In genomic region chr15:99252381-99253174, GRCm38 (mm10) we compare ENCODE assay signal across 8 mouse cellular contexts. TPM values are rescaled to one million over a fixed set of nuclear protein-coding genes. Genes with fewer than 3 reads are reported as not detected.
DNase-seq lines count a peak whose midpoint lies in the region; ATAC-seq and TF ChIP-seq lines count a peak whose summit lies in the region.

No protein-coding gene starts in this region.

- no peak for TF ChIP-seq CTCF in CH12.LX (conservative IDR thresholded peaks at IDR 0.05 in 1 of 2, IDR thresholded peaks at IDR 0.05 in 1 of 2; ENCODE audit: low read depth in 2 of 2, low read length in 2 of 2)

- H3K4me2 ChIP-seq in heart, embryonic 16.5 days (ENCODE audit: low read depth, low read length) = peak overlapping the region; percentile 93
- peak overlapping the region; percentile 90 for H3K4me2 ChIP-seq in CH12.LX (ENCODE audit: insufficient read depth, low read depth, poor library complexity, severe bottlenecking)
- peak overlapping the region; percentile 73 for H3K4me2 ChIP-seq in hindbrain, embryonic 16.5 days (ENCODE audit: low read length)

- in situ Hi-C loops in CH12.LX (cut with MboI; ENCODE audit: low pct_ligation_motif_present, low pct_unique_long_range_greater_than_20kb, low sequenced_read_pairs) = no loop called here

- TF ChIP-seq EP300 in CH12.LX (IDR thresholded peaks at IDR 0.05; ENCODE audit: low read length) = no peak

- H3K4me1 ChIP-seq in heart, embryonic 16.5 days (ENCODE audit: control insufficient read depth, insufficient read depth, low read length) = peaks cover 44% of the 10 kb centered on the region
- H3K4me1 ChIP-seq in CH12.LX (ENCODE audit: control insufficient read depth in 1 of 2, insufficient read depth in 2 of 2) = peaks cover 8 to 39% of the 10 kb centered on the region in 2 experiments
- H3K4me1 ChIP-seq in hindbrain, embryonic 16.5 days (ENCODE audit: control insufficient read depth, insufficient read depth, low read depth, low read length) = peaks cover 7% of the 10 kb centered on the region

- DNase-seq in heart, adult 8-10 months (ENCODE audit: low spot score) = no peak
- DNase-seq in CH12.LX (ENCODE audit: extremely low read depth) = peak; percentile 46
- peak; percentile 77 for DNase-seq in embryo, embryonic 11 days
- DNase-seq in right cerebral cortex, postnatal 4 days = no peak

- peak; percentile 39 for ATAC-seq in heart, embryonic 16.5 days (replicated peaks; ENCODE audit: extremely low read depth, insufficient read depth, low FRiP score)
- peak; percentile 66 for ATAC-seq in hindbrain, embryonic 16.5 days
- peak; percentile 7; the same call in 1 of the 2 replicates for ATAC-seq in megakaryocyte progenitor cell, adult 5-6 weeks (replicated peaks; ENCODE audit: poor library complexity)
- no peak for ATAC-seq in cerebellum, adult (ENCODE audit: insufficient number of reproducible peaks, low FRiP score, low TSS enrichment)

- TF ChIP-seq RAD21 in CH12.LX (IDR thresholded peaks at IDR 0.05; ENCODE audit: low read depth, low read length) = no peak

- H3K79me2 ChIP-seq in CH12.LX (replicated peaks; ENCODE audit: control insufficient read depth, extremely low read depth, insufficient read depth, poor library complexity, severe bottlenecking) = peaks cover 2% of the 10 kb centered on the region; the same call in 1 of the 2 replicates

- H3K27me3 ChIP-seq in heart, embryonic 16.5 days (ENCODE audit: control insufficient read depth, insufficient read depth, low read length) = no peaks in the 10 kb centered on the region
- H3K27me3 ChIP-seq in CH12.LX (replicated peaks) = no peaks in the 10 kb centered on the region
- no peaks in the 10 kb centered on the region for H3K27me3 ChIP-seq in hindbrain, embryonic 16.5 days (replicated peaks; ENCODE audit: control insufficient read depth, insufficient read depth, low read length)

- H3K9me3 ChIP-seq in heart, embryonic 16.5 days (replicated peaks; ENCODE audit: control insufficient read depth, low read length) = no peaks in the 10 kb centered on the region
- H3K9me3 ChIP-seq in CH12.LX (replicated peaks; ENCODE audit: low read length) = no peaks in the 10 kb centered on the region
- no peaks in the 10 kb centered on the region for H3K9me3 ChIP-seq in hindbrain, embryonic 16.5 days (ENCODE audit: control insufficient read depth, low read length)

- TF ChIP-seq POLR2A in CH12.LX (IDR thresholded peaks at IDR 0.05; ENCODE audit: low read depth, low read length) = no peak; the same call in 1 of the 2 replicates

- WGBS in heart, embryonic 16.5 days = 4% methylated on average over 22 of the region's 22 CpGs
- 5% methylated on average over 22 of the region's 22 CpGs for WGBS in hindbrain, embryonic 16.5 days

- H3K27ac ChIP-seq in heart, embryonic 16.5 days (ENCODE audit: low read length) = peak overlapping the region; percentile 100
- H3K27ac ChIP-seq in CH12.LX (ENCODE audit: insufficient read depth, low read depth) = peak overlapping the region; percentile 37
- H3K27ac ChIP-seq in hindbrain, embryonic 16.5 days (ENCODE audit: low read depth, low read length) = peak overlapping the region; percentile 98

- peaks cover 2% of the 10 kb centered on the region; the same call in 1 of the 2 replicates for H3K36me3 ChIP-seq in heart, embryonic 16.5 days (ENCODE audit: control insufficient read depth, insufficient read depth)
- peaks cover 19 to 31% of the 10 kb centered on the region in 2 experiments for H3K36me3 ChIP-seq in CH12.LX (replicated peaks in 1 of 2; ENCODE audit: control insufficient read depth in 1 of 2, insufficient read depth in 1 of 2, low read length in 1 of 2)
- H3K36me3 ChIP-seq in hindbrain, embryonic 16.5 days (ENCODE audit: control insufficient read depth, insufficient read depth, low read length) = peaks cover 7% of the 10 kb centered on the region

- peak overlapping the region; percentile 80 for H3K9ac ChIP-seq in heart, embryonic 16.5 days (ENCODE audit: low read length)
- peak overlapping the region; percentile 87 for H3K9ac ChIP-seq in CH12.LX (ENCODE audit: insufficient read depth, low read depth)
- H3K9ac ChIP-seq in hindbrain, embryonic 16.5 days (ENCODE audit: low read depth, low read length) = peak overlapping the region; percentile 81

- dilution Hi-C loops in CH12.LX (cut with MboI; ENCODE audit: extremely low pct_ligation_motif_present, extremely low pct_unique_long_range_greater_than_20kb, low sequenced_read_pairs) = no loop called here

- peak overlapping the region; percentile 69 for H3K4me3 ChIP-seq in heart, embryonic 16.5 days (ENCODE audit: low read length)
- H3K4me3 ChIP-seq in CH12.LX (replicated peaks in 1 of 3; ENCODE audit: low read depth in 2 of 3, low read length in 2 of 3, poor library complexity in 1 of 3) = peak overlapping the region; percentile 67 to 100 (median 85)
- peak overlapping the region; percentile 72 for H3K4me3 ChIP-seq in hindbrain, embryonic 16.5 days (ENCODE audit: low read length)

TF ChIP-seq in CH12.LX, 34 proteins besides CTCF, POLR2A, EP300 and RAD21:
- TF ChIP-seq POLR2AphosphoS2 (IDR thresholded peaks at IDR 0.05; ENCODE audit: low read depth, low read length) (no peak), TBP (conservative IDR thresholded peaks at IDR 0.05; ENCODE audit: low read depth, low read length) (peak; percentile 92), CHD2 (IDR thresholded peaks at IDR 0.05; ENCODE audit: low read length) (no peak), GABPA (IDR thresholded peaks at IDR 0.05; ENCODE audit: insufficient replicate concordance, low read depth, low read length) (0 out of 2 replicates have a peak, but pooled peaks have one; percentile 2), E2F4 (IDR thresholded peaks at IDR 0.05; ENCODE audit: insufficient replicate concordance, low read depth, low read length) (no peak)

RNA-seq across cellular contexts. Expression of gene Mcrs1, which starts 0.8 kb away (rescaled TPM):
- polyA plus RNA-seq in heart, embryonic 16.5 days (2015; fragmentation: Nextera tagmentation; extraction: Ambion mirVana) = 155 and 163 TPM in 2 replicates
- 10 to 100 TPM; 39.9 to 47.1 (median 44.3) TPM for total RNA-seq in heart, adult 8-10 months (2022)
- total RNA-seq in CH12.LX (2012; rRNA removed) (83.7 and 85.1 TPM in 2 replicates), CH12.LX (2014; rRNA removed) (94.5 and 105 TPM in 2 replicates)
- polyA plus RNA-seq in CH12.LX (2012; ENCODE audit: insufficient read length, low read depth) = 73.4 and 75.9 TPM in 2 replicates
- 204 and 215 TPM in 2 replicates for polyA plus RNA-seq in hindbrain, embryonic 16.5 days (2015; fragmentation: Nextera tagmentation; extraction: Ambion mirVana)
- total RNA-seq in megakaryocyte progenitor cell, adult 5-6 weeks (2015) = 37.8 and 41.4 TPM in 2 replicates
- 28.2 and 39.7 TPM in 2 replicates for total RNA-seq in megakaryocyte progenitor cell, adult 5-6 weeks (2017)

RNA-seq across cellular contexts. Expression of gene Kcnh3, which starts 27.9 kb away (rescaled TPM):
- 1.3 TPM in 2 replicates for polyA plus RNA-seq in heart, embryonic 16.5 days (2015; fragmentation: Nextera tagmentation; extraction: Ambion mirVana)
- under 1 TPM in 3 of 4 experiments, not detected in 1; 0.17 to 0.69 (median 0.22) TPM for total RNA-seq in heart, adult 8-10 months (2022)
- total RNA-seq in CH12.LX (2012; rRNA removed) (not detected in 2 replicates), CH12.LX (2014; rRNA removed) (not detected in 2 replicates)
- not detected in 2 replicates for polyA plus RNA-seq in CH12.LX (2012; ENCODE audit: insufficient read length, low read depth)
- 1.1 TPM in 2 replicates for polyA plus RNA-seq in hindbrain, embryonic 16.5 days (2015; fragmentation: Nextera tagmentation; extraction: Ambion mirVana)
- total RNA-seq in megakaryocyte progenitor cell, adult 5-6 weeks (2015) = not detected in 2 replicates
- not detected in 2 replicates for total RNA-seq in megakaryocyte progenitor cell, adult 5-6 weeks (2017)

RNA-seq across cellular contexts. Expression of gene Prpf40b, which starts 42.3 kb away (rescaled TPM):
- polyA plus RNA-seq in heart, embryonic 16.5 days (2015; fragmentation: Nextera tagmentation; extraction: Ambion mirVana) = 36.0 and 46.6 TPM in 2 replicates
- 10 to 100 TPM; 16.4 to 22.6 (median 20.3) TPM for total RNA-seq in heart, adult 8-10 months (2022)
- 18.8 and 27.9 TPM in 2 replicates for total RNA-seq in CH12.LX (2012; rRNA removed)
- total RNA-seq in CH12.LX (2014; rRNA removed) = 11.7 and 14.3 TPM in 2 replicates
- 31.6 and 31.8 TPM in 2 replicates for polyA plus RNA-seq in CH12.LX (2012; ENCODE audit: insufficient read length, low read depth)
- 114 and 117 TPM in 2 replicates for polyA plus RNA-seq in hindbrain, embryonic 16.5 days (2015; fragmentation: Nextera tagmentation; extraction: Ambion mirVana)
- total RNA-seq in megakaryocyte progenitor cell, adult 5-6 weeks (2015) = 7.8 and 11.0 TPM in 2 replicates
- total RNA-seq in megakaryocyte progenitor cell, adult 5-6 weeks (2017) = 8.1 and 10.3 TPM in 2 replicates

RNA-seq across cellular contexts. Expression of gene Fam186b, which starts 43.1 kb away (rescaled TPM):
- polyA plus RNA-seq in heart, embryonic 16.5 days (2015; fragmentation: Nextera tagmentation; extraction: Ambion mirVana) = 0.13 and 0.16 TPM in 2 replicates
- total RNA-seq in heart, adult 8-10 months (2022) = under 1 TPM in 1 of 4 experiments, not detected in 3; 0.56 TPM
- total RNA-seq in CH12.LX (2012; rRNA removed) = 0.04 TPM in 1 of 2 replicates, not detected in the other
- not detected in 2 replicates for total RNA-seq in CH12.LX (2014; rRNA removed)
- 0.11 TPM in 1 of 2 replicates, not detected in the other for polyA plus RNA-seq in CH12.LX (2012; ENCODE audit: insufficient read length, low read depth)
- 0.85 and 1.2 TPM in 2 replicates for polyA plus RNA-seq in hindbrain, embryonic 16.5 days (2015; fragmentation: Nextera tagmentation; extraction: Ambion mirVana)
- not detected in 2 replicates for total RNA-seq in megakaryocyte progenitor cell, adult 5-6 weeks (2015)
- not detected in 2 replicates for total RNA-seq in megakaryocyte progenitor cell, adult 5-6 weeks (2017)

Comparison
In these comparisons a context has a peak if more than half of its experiments do, and no peak if none do; other contexts are left out.
1. H3K27ac ChIP-seq: peak in every context shown above with its lines; median percentile 100 in heart, embryonic 16.5 days; 98 in hindbrain, embryonic 16.5 days; 37 in CH12.LX.
2. DNase-seq: peak in CH12.LX (single experiment) and embryo, embryonic 11 days (single experiment); none in heart, adult 8-10 months (single experiment) and right cerebral cortex, postnatal 4 days (single experiment).
3. Peak in every context shown above with its lines, with median percentiles within 50 percentile points of each other: H3K4me2 ChIP-seq, H3K4me3 ChIP-seq and H3K9ac ChIP-seq.